Mouse (Mus musculus): Measurements from ENCODE around the gene Hddc2. TPM values are rescaled to one million over a fixed set of nuclear protein-coding genes. Genes with fewer than 3 reads are reported as not detected.
"Not testable (repeated sequence)": the region's sequence is repeated elsewhere in the genome, so short reads cannot be mapped to it uniquely, and the experiment has no call there.

Gene Hddc2
- polyA plus RNA-seq, 1 experiment from 2014 or later: 97.4 TPM

DNA sequence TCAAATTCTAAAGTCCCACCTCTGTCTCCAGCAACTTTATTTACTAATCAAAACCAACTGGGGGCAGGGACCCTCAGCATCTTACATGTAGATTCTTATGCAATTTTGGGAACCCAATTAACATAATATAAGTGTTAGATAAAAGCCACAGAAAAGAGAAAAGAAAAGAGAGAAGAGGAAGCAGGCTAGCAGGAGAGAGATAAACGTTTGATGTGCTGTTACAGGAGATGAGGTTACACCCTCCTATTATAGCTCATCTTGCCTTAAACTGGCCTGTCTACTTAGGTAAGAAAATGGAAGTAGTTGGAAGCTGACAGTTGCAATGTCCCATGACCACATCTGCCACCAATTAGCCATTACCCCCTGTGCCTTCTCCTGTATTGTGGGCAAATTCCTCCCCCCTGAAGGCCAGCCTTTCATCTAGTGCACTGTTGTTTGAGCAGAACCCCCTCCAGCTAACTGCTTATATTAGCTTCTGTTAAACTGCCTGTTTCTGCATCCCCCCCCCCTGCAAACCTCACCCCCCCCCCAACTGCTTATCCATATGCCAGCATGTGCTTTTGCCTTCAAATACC lies 6.1 kb upstream of the Hddc2 start:
- Histone ChIP-seq H3K4me1 (peaks cover 12% of the 10 kb centered on the region), H3K9me3 (no peaks in the 10 kb centered on the region), H3K36me3 (replicated peaks) (no peaks in the 10 kb centered on the region), H3K27me3 (replicated peaks; ENCODE audit: low read depth, poor library complexity, severe bottlenecking) (no peaks in the 10 kb centered on the region), H3K27ac (replicated peaks) (no peak overlapping the region), H3K4me3 (no peak overlapping the region)
- DNase-seq (ENCODE audit: low spot score): peak; percentile 54
- WGBS: 15% methylated on average over 1 of the region's 1 CpGs

DNA sequence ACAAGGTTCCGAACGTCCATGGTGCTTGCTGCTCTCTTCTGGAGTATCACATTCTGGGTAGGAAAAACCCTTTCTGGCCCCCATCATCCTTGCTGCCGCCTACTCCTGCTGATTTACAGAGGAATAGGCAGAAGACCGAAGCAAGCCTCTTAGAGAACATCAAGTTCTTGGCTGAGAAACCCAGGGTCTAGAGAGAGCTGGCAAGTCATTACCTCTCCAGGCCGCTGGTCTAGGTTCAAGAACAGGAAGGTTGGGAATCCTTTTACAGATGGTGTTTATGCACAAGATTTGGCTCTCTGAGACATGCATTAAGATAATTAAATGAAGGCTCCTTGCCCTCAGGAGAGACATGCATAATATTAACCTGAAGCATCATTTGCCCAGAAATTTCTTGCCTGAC lies 5.3 kb downstream of the Hddc2 start:
- Histone ChIP-seq H3K27ac (replicated peaks) (no peak overlapping the region), H3K4me1 (peaks cover 11% of the 10 kb centered on the region), H3K27me3 (replicated peaks; ENCODE audit: low read depth, poor library complexity, severe bottlenecking) (no peaks in the 10 kb centered on the region), H3K4me3 (no peak overlapping the region), H3K36me3 (replicated peaks) (peaks cover 58% of the 10 kb centered on the region), H3K9me3 (no peaks in the 10 kb centered on the region)
- WGBS: 88% methylated on average over 5 of the region's 5 CpGs
- DNase-seq (ENCODE audit: low spot score): no peak

DNA sequence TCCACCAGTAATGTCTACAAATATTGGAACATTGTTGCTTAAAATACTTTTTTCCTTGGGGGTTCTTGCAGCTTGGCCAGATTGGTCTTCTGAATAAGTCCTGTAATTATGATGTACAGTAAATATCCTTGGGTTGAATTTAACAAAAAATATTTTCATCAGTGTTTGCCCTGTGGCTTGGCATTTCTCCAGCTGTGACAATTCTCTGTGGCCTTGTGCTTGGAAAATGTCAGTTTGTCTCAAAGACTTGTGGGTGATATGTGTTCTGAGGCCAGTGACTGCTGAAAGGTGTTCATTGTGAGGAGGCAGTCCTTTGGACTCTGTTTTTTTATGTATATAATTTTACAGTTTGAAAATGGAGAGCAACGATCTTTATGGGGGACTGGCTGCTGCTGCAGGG lies 16.3 kb downstream of the Hddc2 start:
- 93% methylated on average over 1 of the region's 1 CpGs for WGBS
- H3K27me3 ChIP-seq (replicated peaks; ENCODE audit: low read depth, poor library complexity, severe bottlenecking): no peaks in the 10 kb centered on the region
- H3K36me3 ChIP-seq (replicated peaks): peaks cover 43% of the 10 kb centered on the region

DNA sequence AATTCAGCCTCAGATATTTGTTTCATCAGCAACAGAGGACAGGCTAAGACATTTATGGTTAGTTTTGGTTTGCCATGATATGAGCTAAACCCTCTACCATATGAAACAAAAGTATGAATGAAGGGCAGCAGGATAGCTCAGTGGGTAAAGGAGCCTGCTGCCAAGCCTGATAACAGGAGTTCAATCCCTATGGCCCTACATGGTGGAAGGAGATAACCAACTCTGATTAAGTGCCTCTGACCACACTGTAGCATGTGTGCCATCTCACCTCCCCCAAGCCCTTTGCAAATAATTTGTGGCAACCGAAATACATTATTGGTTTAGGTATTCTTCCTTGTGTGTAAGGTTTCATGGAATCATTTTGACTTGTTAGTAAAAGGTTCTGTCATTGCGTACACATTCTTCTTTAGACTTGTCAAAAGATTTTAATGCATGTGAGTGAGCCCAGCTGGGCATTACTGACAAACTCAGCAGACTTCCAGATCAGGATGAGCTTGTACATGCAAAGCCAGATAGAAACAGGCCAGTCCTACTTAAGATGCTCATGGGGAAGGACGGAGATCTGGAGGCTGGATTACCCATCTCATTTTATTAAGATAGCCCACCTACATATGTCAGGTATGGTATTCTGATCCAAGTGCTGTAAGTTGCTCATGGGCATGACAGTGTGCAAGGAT lies 17.2 kb downstream of the Hddc2 start:
- WGBS: 91% methylated on average over 3 of the region's 3 CpGs

More for the DNA sequence above, 16.3 kb downstream of the Hddc2 start:
- Histone ChIP-seq H3K4me1 (no peaks in the 10 kb centered on the region), H3K27ac (replicated peaks) (no peak overlapping the region), H3K9me3 (no peaks in the 10 kb centered on the region), H3K4me3 (no peak overlapping the region)
- no peak for DNase-seq (ENCODE audit: low spot score)

DNA sequence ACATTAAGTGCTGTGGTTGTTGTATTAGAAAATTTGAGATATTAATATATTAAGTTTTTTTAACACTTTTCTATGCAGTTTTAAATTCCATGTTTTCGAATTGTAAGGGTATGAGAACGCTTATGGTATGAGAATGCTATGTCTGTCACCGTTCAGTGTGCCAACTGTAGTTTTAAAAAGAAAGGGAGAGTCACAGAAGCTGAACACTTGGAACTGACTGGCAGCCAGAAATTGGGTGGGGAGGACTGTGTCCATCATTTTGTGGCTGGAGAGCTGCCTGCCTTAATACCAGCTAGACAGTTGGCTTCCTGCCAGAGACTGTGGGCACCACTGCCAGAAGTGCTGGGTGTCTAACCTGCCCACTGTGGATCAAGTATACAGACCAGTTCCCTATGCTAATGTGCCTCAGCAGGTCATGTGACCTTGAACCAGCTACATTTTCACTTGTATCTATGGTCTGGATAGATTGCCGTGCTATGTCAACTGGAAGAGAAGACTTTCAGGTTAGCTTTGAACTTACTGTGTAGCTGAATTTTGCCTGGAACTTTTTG lies 18.1 kb downstream of the Hddc2 start:
- WGBS: 90% methylated on average over 4 of the region's 4 CpGs
- Histone ChIP-seq H3K27ac (replicated peaks) (no peak overlapping the region), H3K4me1 (no peaks in the 10 kb centered on the region), H3K36me3 (replicated peaks) (peaks cover 30% of the 10 kb centered on the region), H3K27me3 (replicated peaks; ENCODE audit: low read depth, poor library complexity, severe bottlenecking) (no peaks in the 10 kb centered on the region), H3K4me3 (no peak overlapping the region), H3K9me3 (no peaks in the 10 kb centered on the region)
- DNase-seq (ENCODE audit: low spot score): no peak

More for the DNA sequence above, 17.2 kb downstream of the Hddc2 start:
- H3K9me3 ChIP-seq: no peaks in the 10 kb centered on the region
- no peaks in the 10 kb centered on the region for H3K4me1 ChIP-seq
- no peaks in the 10 kb centered on the region for H3K27me3 ChIP-seq (replicated peaks; ENCODE audit: low read depth, poor library complexity, severe bottlenecking)
- H3K27ac ChIP-seq (replicated peaks): no peak overlapping the region
- no peak for DNase-seq (ENCODE audit: low spot score)
- H3K4me3 ChIP-seq: no peak overlapping the region
- H3K36me3 ChIP-seq (replicated peaks): peaks cover 39% of the 10 kb centered on the region

DNA sequence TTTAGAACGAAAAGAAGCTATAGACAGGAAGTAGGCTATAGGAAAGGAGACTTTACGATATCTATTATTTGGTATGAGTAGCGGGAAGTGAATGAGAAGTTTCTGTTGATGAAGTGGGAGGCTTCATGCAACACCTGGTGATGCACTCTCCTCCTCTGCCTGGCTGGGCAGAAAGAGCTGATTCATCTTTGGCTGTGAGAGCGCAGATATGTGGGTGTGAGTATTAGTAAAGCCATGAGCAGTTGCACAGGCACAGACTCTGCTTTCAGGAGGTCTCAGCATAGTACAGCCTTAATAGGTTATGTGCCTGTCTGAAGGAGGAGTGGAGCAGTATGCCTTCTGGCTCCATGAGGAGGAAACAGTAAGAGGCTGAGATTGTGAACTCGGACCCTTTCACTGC lies 23.2 kb downstream of the Hddc2 start:
- no peak overlapping the region for H3K4me3 ChIP-seq
- no peaks in the 10 kb centered on the region for H3K27me3 ChIP-seq (replicated peaks; ENCODE audit: low read depth, poor library complexity, severe bottlenecking)
- no peaks in the 10 kb centered on the region for H3K9me3 ChIP-seq
- no peak for DNase-seq (ENCODE audit: low spot score)
- WGBS: 89% methylated on average over 5 of the region's 5 CpGs
- no peak overlapping the region for H3K27ac ChIP-seq (replicated peaks)
- no peaks in the 10 kb centered on the region for H3K36me3 ChIP-seq (replicated peaks)
- H3K4me1 ChIP-seq: no peaks in the 10 kb centered on the region

DNA sequence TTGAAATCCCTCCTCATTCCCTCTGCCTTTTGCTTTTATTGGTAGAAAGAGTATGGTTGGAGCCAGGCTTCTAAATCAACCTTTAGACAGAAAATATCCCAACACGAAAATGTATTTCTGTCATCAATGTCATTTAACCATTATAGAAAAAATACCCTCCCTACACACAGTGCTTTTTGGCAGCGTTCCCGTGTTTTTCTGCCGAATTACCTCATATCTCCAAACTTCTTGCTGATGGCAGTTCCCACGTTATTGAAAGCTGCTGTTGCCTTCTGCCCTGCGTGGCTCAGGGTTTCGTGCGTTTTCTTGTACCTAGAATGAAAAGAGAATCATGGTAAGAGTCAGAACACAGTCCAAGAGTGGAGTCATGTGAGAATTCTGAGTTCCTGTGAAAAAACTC lies 33.2 kb downstream of the Hddc2 start:
- DNase-seq (ENCODE audit: low spot score): no peak
- no peak overlapping the region for H3K27ac ChIP-seq (replicated peaks)
- WGBS: 95% methylated on average over 8 of the region's 8 CpGs
- no peaks in the 10 kb centered on the region for H3K4me1 ChIP-seq
- H3K9me3 ChIP-seq: no peaks in the 10 kb centered on the region
- H3K27me3 ChIP-seq (replicated peaks; ENCODE audit: low read depth, poor library complexity, severe bottlenecking): no peaks in the 10 kb centered on the region
- H3K4me3 ChIP-seq: no peak overlapping the region
- H3K36me3 ChIP-seq (replicated peaks): no peaks in the 10 kb centered on the region

DNA sequence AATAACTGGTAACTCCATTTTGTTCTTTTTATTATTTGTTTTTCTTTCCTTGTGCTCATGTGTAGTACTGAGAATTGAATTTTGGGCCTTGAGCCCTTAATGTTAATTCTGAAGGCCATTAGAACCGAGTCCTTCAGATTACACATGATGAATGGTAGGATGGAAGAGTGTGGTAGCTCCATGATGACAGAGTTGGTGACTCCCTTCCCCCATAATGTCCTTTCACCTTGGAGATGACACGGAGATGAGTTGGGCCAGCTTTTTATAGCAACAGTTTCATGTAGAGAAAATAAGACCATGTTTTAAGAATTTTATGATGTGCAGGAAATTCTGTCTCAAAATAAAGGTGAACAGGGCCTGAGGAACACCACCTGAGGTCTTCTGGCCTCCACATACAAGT lies 37.9 kb downstream of the Hddc2 start:
- H3K4me1 ChIP-seq: no peaks in the 10 kb centered on the region
- no peak for DNase-seq (ENCODE audit: low spot score)
- H3K9me3 ChIP-seq: no peaks in the 10 kb centered on the region
- H3K4me3 ChIP-seq: no peak overlapping the region
- no peak overlapping the region for H3K27ac ChIP-seq (replicated peaks)
- no peaks in the 10 kb centered on the region for H3K27me3 ChIP-seq (replicated peaks; ENCODE audit: low read depth, poor library complexity, severe bottlenecking)
- WGBS: 91% methylated on average over 2 of the region's 2 CpGs
- no peaks in the 10 kb centered on the region for H3K36me3 ChIP-seq (replicated peaks)

DNA sequence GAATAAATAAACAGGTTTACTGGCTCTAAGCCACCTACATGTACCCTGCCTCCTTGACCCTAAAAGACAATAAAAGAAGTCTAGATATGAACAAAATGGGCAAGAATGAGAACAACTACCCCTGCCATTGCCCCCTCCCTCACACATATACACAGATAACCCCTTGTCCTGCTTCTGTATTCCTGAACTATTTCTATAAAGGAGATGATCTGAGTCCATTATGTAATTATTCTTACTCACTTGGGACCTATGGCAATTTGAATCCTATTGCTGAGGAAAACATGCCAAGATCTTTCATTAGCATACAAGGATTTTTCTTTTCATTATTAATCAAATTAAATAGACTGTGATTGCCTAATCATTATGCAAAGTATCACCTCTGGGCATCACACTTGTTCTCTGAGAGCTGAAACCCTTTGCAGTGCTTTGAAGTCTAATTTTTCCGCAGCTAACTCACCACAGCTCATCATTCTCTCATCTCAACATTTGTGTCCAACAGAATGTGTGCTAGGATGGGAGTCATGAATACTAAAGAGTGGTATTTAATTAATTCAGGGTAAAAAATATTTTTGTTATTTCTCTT lies 39.8 kb downstream of the Hddc2 start:
- DNase-seq (ENCODE audit: low spot score): no peak
- Histone ChIP-seq H3K4me1 (no peaks in the 10 kb centered on the region), H3K27ac (replicated peaks) (no peak overlapping the region), H3K9me3 (no peaks in the 10 kb centered on the region), H3K36me3 (replicated peaks) (no peaks in the 10 kb centered on the region), H3K4me3 (no peak overlapping the region), H3K27me3 (replicated peaks; ENCODE audit: low read depth, poor library complexity, severe bottlenecking) (no peaks in the 10 kb centered on the region)
- WGBS: 91% methylated on average over 1 of the region's 1 CpGs

DNA sequence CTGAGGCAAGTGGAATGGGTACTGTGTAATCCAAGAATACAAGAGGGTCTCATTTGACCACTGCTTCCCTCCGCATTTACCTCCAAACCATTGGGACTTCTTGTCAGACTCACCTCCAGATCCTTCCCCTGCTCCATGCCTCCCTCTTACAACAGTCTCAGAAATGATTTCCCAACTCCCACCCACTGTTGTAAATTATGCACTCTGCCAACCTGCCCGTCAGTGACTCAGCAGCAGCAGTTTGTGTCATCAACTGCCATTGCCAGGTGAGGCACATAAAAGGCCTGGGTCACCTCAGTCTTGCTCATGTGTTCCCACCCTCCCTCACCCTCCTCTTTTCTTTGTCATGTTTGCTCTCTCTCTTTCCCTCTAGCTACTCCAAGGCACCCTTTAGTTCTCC lies 41.0 kb downstream of the Hddc2 start:
- DNase-seq (ENCODE audit: low spot score): no peak
- no peaks in the 10 kb centered on the region for H3K9me3 ChIP-seq
- no peaks in the 10 kb centered on the region for H3K4me1 ChIP-seq
- H3K36me3 ChIP-seq (replicated peaks): no peaks in the 10 kb centered on the region
- no peaks in the 10 kb centered on the region for H3K27me3 ChIP-seq (replicated peaks; ENCODE audit: low read depth, poor library complexity, severe bottlenecking)
- H3K27ac ChIP-seq (replicated peaks): no peak overlapping the region
- no peak overlapping the region for H3K4me3 ChIP-seq
- 84% methylated on average over 2 of the region's 2 CpGs for WGBS

DNA sequence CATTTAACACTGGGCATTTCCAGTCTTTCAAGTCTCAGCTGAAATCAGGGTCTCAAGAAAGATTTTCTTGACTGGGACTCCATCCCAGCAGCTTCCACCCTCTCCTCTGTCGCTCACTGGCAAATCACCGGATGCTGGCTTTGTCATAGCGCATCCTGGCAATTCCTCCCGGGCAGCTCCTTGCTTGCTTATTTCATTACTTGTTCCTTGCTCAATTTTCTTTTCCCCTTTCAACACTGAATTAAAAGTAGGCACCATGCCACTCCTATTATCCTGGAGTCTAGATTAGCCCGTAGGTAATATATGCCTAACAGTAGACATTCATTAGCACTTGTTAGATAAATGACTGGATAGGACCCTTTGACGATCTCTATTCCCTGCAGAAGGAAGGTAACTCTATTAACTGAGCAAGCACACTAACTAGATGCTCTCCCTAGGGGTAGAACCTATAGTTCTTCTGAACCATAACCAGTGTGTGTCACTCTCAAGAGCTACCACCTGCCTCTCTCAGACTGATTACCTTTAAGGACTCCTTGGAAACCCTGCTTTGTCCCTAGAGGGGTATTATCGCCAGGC lies 41.8 kb downstream of the Hddc2 start:
- no peak overlapping the region for H3K27ac ChIP-seq (replicated peaks)
- no peaks in the 10 kb centered on the region for H3K4me1 ChIP-seq
- WGBS: 86% methylated on average over 7 of the region's 7 CpGs
- H3K9me3 ChIP-seq: no peaks in the 10 kb centered on the region
- no peaks in the 10 kb centered on the region for H3K36me3 ChIP-seq (replicated peaks)
- H3K4me3 ChIP-seq: no peak overlapping the region
- no peaks in the 10 kb centered on the region for H3K27me3 ChIP-seq (replicated peaks; ENCODE audit: low read depth, poor library complexity, severe bottlenecking)
- DNase-seq (ENCODE audit: low spot score): no peak

DNA sequence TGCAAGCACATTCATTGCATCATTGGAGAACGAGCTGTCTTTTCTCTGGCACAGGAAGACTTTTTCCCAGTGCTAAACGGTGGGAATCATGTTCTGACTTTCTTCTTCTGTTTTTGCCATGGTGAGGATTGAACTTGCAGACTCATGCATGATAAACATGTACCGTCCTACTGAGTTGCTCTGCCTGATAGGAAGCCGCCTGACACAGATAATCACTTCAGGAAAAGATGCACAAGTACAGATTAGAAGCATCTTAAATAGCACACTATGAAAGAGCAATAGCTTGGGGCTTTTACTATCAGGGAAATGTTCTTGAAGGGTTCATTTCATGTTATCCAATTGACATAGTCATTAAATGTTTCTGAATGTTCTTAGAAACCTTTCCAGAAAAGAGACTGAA lies 46.6 kb downstream of the Hddc2 start:
- WGBS: 87% methylated on average over 4 of the region's 4 CpGs
- H3K27ac ChIP-seq (replicated peaks): no peak overlapping the region
- DNase-seq (ENCODE audit: low spot score): no peak

DNA sequence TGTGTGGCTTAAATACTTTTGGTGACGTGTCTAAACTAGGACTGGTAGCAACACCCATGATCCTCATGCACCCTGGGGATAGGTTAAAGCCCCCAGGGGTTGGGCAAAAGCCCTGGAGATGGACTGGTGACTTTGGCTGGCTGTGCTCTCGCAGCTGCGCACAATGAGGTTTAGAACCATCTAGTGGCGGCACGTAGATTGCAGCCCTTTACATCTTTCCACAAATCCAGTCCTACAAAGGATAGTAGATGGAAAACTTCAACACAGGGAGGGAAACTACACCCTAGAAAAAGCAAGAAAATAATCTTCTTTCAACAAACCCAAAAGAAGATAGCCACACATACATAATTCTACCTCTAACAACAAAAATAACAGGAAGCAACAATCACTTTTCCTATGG lies 57.0 kb downstream of the Hddc2 start:
- H3K36me3 ChIP-seq (replicated peaks); H3K4me1 ChIP-seq; H3K27me3 ChIP-seq (replicated peaks; ENCODE audit: low read depth, poor library complexity, severe bottlenecking); H3K9me3 ChIP-seq; H3K4me3 ChIP-seq; H3K27ac ChIP-seq (replicated peaks): not testable (repeated sequence)
- WGBS: 14% methylated on average over 4 of the region's 5 CpGs
- peak; percentile 22 for DNase-seq (ENCODE audit: low spot score)

More for the DNA sequence above, 46.6 kb downstream of the Hddc2 start:
- no peaks in the 10 kb centered on the region for H3K36me3 ChIP-seq (replicated peaks)
- no peak overlapping the region for H3K4me3 ChIP-seq
- no peaks in the 10 kb centered on the region for H3K27me3 ChIP-seq (replicated peaks; ENCODE audit: low read depth, poor library complexity, severe bottlenecking)
- no peaks in the 10 kb centered on the region for H3K9me3 ChIP-seq
- H3K4me1 ChIP-seq: no peaks in the 10 kb centered on the region
